Mouse (Mus musculus): ENCODE measurements at regions not wholly inside any gene's neighbourhood (a gene's known extent, or its start where the extent isn't known, plus 50 kb on each side); places are given as distances from the start of the nearest gene placed in this dataset.

DNA sequence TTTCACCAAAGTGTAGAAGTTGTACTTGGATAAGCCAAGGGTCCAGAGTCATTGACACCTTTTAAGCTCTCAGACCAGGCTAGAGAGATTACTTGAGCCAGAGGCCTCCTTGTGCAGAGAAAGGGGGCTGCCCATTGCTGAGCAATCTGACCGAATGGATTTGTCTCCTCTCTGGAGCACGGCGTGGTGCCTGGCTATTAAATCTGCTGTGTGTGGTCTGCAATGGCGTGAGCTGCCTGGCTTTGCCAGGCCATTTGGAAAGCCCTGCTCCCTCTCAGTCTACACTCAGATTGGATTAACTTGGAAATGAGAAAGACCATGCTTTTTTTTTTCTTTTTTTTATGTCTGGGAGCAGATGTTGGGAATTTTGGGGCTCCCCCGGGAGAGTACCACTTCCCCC, 633.3 kb upstream of the Sall1 start:
- intact Hi-C loops (cut with DNase I): no loop called here
- DNase-seq (ENCODE audit: low spot score in 2 of 2): no peak

DNA sequence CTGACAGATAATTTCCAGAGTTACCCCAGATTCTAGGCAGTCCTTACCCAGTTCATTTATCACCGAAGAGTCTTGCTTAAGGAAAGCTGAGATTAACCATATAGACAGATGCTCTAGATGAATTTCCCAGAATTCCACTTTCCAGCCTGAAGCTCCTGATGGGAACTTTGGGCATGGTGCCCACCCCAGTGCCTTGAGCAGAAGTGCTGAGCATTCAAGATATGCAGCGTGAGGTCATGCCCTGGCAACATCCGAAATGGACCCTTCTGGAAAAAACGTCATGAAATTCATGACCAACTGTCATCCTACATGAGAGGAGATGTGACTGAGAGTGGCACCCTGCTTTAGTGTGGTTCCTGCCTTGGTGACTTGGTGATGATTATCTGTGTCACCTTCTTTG, 629.9 kb upstream of the Sall1 start:
- intact Hi-C loops (cut with DNase I): no loop called here

GRCm38 (mm10) chr8:89672631-89673030, 628.7 kb upstream of the Sall1 start:
- DNase-seq (ENCODE audit: low spot score in 2 of 2): no peak
- intact Hi-C loops (cut with DNase I): no loop called here

More for the DNA sequence above, 629.9 kb upstream of the Sall1 start:
- DNase-seq (ENCODE audit: low spot score in 2 of 2): no peak

GRCm38 (mm10) chr8:89664911-89665689, 621.1 kb upstream of the Sall1 start:
- no peak for DNase-seq (ENCODE audit: low spot score in 2 of 2)
- intact Hi-C loops (cut with DNase I): no loop called here

GRCm38 (mm10) chr8:89663859-89664258, 619.9 kb upstream of the Sall1 start:
- intact Hi-C loops (cut with DNase I): no loop called here
- DNase-seq (ENCODE audit: low spot score in 2 of 2): no peak

DNA sequence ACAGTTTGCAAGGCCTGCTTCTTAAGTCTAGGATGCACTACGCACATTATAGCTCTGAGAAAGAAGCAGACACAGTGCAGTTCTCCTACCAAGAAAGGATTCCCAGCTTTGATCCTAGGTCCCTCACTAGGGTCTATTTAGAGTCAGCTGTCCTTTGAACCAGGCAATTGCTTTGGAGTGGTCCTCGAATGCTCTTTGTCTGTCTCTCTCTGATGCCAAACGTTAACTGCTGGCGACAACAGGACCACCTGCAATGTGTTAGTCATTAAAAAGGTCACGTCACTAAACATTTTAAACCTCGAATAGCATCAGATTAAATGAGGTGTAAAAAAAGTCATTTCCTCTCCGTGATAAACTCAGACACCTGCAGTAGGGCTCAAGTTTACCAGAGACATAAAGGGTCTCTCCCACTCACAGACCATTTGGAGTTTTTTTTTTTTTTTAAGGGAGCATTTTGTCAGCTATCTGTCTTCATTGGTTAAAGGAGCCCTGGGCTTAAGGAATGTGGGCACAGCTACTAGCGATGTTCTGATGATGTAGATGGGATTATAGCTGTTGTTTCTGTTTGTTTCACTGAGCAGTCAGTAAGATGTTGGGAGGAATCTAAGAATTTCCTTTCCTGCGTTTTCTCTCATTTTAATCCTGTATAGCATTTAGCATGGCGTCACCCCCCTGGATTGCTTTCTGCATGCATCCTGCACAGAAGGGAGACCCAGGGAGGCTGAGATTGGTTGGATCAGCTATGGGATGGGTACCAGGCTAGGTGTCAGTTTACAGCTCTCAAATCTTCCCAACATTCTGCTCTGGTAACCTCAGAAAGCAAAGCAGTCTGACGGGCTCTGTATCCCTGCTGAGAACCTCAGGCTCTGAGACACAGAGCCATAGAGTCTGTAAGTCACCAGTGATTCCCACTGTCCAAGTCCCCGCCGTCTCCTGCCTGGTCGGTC, 615.3 kb upstream of the Sall1 start:
- intact Hi-C loops (cut with DNase I): no loop called here
- DNase-seq (ENCODE audit: low spot score in 2 of 2): no peak

DNA sequence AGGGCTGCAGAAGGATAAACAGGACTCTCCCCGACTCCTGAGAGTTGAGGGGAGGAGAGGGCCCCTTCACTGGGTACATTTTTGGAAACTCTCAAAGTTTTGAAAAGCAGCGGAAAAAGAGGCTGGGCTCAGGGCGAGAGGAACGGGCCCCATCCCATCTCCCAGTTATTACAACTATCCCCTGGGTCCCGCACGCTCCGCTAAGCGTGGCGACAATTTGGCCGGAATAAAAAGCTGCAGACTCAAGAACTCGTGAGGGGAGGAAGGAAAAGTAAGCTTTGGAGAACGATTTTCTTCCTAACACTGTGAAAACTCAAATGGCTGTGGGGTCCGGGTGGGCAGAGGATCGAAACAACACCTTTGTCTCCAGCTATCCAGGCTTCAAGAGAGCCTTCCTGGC, 611.4 kb upstream of the Sall1 start:
- intact Hi-C loops (cut with DNase I): no loop called here

GRCm38 (mm10) chr8:89649207-89649890, 605.4 kb upstream of the Sall1 start:
- no peak for DNase-seq (ENCODE audit: low spot score in 2 of 2)
- intact Hi-C loops (cut with DNase I): no loop called here

More for the DNA sequence above, 611.4 kb upstream of the Sall1 start:
- no peak for DNase-seq (ENCODE audit: low spot score in 2 of 2)

DNA sequence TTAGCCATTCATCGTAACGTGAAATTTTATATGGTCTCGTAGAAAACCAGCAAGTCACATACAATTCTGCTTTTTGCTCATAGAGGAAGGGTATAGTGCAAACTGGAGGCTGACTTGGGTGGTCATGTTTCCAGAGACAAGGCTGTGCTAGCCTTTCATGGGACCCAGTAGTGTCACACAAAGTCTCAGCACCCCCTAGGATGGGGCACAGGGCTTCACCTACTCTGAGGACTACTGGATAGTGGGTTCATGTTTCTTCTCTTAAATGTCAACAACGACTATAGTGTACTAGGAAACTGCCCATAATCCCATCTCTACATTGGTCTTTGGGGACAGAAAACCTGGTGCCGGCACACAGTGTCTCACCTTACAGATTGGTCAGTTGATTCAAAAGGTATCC, 603.0 kb upstream of the Sall1 start:
- DNase-seq (ENCODE audit: low spot score in 2 of 2): no peak
- intact Hi-C loops (cut with DNase I): no loop called here

DNA sequence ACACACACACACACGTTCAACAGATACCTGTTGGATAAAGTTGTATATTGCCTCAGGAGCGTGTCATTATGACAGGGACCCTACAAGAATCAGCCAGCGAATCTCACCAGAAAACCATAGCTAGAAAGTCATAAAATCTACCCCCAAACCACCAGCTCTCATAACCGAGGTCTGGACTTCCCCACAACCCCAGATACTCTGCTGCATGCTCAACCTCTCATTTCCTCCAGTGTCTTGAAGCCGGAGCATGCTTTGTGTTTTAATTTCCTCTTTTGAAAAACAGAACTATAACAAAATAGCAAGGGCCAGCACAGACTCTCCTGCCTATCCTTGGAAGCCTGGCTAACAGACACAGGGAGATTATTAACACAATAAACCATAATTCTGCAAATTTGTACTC, 597.4 kb upstream of the Sall1 start:
- intact Hi-C loops (cut with DNase I): no loop called here
- no peak for DNase-seq (ENCODE audit: low spot score in 2 of 2)

- intact Hi-C loops (cut with DNase I): no loop called here
- no peak for DNase-seq (ENCODE audit: low spot score in 2 of 2)
Observed at GRCm38 (mm10) chr8:89634864-89635263, 590.9 kb upstream of the Sall1 start.

GRCm38 (mm10) chr8:89632304-89632703, 588.3 kb upstream of the Sall1 start:
- DNase-seq (ENCODE audit: low spot score in 2 of 2): no peak
- intact Hi-C loops (cut with DNase I): no loop called here

DNA sequence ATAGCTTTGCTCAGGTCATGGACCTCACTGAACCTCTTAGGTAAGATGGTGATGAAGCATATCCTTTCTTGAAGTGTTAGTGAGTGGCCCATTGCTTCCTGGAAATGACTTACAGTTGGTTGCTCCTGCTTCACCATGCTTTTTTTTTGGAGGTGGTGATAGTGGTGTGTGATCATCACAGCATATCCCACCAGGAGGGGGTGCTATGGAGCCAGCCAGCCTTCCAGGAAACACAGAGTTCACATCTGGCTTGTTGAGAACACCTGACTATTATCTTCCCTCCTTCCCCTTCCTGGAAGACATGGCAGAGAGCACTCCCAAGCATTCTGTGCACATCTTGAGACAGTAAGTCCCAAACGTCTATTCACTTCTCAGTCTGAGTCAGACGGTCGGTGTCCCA, 586.6 kb upstream of the Sall1 start:
- no peak for DNase-seq (ENCODE audit: low spot score in 2 of 2)
- intact Hi-C loops (cut with DNase I): no loop called here

DNA sequence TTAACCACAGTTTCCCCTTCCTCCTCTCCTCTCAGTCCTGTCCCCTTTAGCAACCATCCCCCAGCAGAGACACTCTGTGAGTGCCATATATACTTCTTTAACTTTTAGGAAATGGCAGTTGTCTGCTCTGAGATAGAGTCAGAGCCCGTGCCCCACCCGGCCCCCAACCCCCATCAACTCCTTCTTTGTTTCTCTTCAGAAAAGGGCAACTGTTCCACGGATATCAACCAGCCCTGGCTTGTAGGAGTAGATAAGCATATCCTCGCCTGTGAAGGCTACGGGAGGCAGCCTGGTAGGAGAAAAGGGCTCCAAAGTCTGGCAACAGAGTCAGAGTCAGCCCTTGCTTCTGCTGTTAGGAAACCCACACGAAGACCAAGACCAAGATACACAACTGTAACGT, 574.1 kb upstream of the Sall1 start:
- intact Hi-C loops (cut with DNase I): no loop called here
- no peak for DNase-seq (ENCODE audit: low spot score in 2 of 2)

DNA sequence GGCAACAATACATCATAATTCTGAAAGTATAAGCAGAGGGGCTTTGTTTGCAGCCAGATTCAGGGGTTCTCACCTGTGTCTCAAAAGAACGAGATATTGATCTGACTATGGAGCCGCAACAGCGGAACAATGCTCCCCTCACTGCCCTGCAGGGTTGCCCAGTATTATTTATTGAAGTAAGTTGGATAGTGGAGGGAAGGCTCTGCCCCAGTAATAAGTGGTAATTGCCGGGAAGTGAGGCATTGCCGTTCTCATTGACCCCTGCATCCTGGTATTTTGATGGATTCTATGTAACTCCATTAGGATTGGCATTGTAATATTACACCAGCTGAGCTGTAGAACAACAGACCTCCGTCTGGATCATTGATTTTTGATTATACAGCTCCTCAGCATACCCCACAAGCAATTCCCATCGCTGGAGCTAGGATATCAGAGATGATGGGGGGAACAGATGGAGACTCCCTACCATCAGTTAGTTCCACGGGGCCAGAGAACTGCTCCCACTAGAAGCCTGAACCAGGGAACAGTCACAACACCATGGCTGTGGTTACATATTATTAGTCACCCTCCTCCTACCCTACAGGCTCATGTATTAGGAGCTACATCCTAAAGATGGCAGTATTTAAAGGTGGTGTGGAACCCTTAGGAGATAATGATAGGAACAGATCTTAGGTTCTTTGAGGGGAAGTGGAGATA, 572.0 kb upstream of the Sall1 start:
- no peak for DNase-seq (ENCODE audit: low spot score in 2 of 2)
- intact Hi-C loops (cut with DNase I): no loop called here

DNA sequence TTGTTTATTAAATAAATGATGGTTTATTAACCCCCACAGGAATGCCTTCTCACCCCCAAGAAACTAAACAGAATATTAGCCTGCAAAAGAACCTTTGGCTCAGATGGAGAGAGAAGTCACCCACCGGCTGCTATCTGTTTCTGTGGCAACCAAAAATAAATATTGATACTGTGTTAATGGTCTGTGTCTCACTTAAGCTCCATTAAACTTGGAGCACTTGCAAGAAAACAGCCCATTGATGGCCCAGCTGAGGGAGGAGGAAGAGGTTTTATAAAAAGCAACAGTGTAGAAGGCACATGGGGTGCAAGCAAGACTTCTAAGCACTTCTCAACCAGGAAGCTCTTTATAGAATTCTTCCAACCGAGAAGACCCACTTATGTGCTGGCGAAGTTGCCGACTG, 565.1 kb upstream of the Sall1 start:
- DNase-seq (ENCODE audit: low spot score in 2 of 2): no peak
- intact Hi-C loops (cut with DNase I): no loop called here

GRCm38 (mm10) chr8:89605905-89606468, 562.0 kb upstream of the Sall1 start:
- intact Hi-C loops (cut with DNase I): no loop called here

GRCm38 (mm10) chr8:89604461-89604860, 560.5 kb upstream of the Sall1 start:
- intact Hi-C loops (cut with DNase I): no loop called here
- DNase-seq (ENCODE audit: low spot score in 2 of 2): no peak

More at GRCm38 (mm10) chr8:89605905-89606468, 562.0 kb upstream of the Sall1 start:
- DNase-seq (ENCODE audit: low spot score in 2 of 2): no peak

DNA sequence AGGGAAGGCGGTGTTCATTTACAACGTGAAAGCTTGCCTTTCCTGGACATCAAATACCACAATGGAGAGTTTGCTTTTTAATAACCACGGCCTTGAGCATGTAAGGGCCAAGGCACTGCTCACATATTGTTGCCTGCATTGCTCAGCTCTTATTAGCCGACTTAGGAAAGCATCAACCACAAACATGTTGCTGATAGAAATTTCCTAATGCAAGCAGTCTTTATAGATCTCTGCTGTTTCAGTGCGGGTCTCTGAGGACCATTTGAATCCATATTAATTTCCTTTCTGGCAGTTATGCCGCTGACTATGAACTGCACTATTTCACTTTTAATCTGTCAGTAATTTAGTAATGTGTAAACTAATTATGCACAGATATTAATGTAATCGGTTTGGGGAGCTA, 552.4 kb upstream of the Sall1 start:
- intact Hi-C loops (cut with DNase I): no loop called here
- no peak for DNase-seq (ENCODE audit: low spot score in 2 of 2)
